Mouse (Mus musculus): ENCODE measurements at regions not wholly inside any gene's neighbourhood (a gene's known extent, or its start where the extent isn't known, plus 50 kb on each side); places are given as distances from the start of the nearest gene placed in this dataset.

GRCm38 (mm10) chr2:99236968-99237367 is 569.9 kb upstream of the Gm10800 start:
- no peak for TF ChIP-seq POLR2A (IDR thresholded peaks at IDR 0.05; ENCODE audit: insufficient read depth, low read depth, low read length)
- TF ChIP-seq CTCF (IDR thresholded peaks at IDR 0.05), result peak; percentile 68

Data from heart, adult 2 months (tissue).